Mouse (Mus musculus) left cerebral cortex, postnatal 36 days (tissue): ENCODE data around the gene Med25. TPM values are rescaled to one million over a fixed set of nuclear protein-coding genes. Genes with fewer than 3 reads are reported as not detected.
A peak's percentile ranks its signal among the peaks of the same experiment; 100 is the strongest.
"Not testable (repeated sequence)": the region's sequence is repeated elsewhere in the genome, so short reads cannot be mapped to it uniquely, and the experiment has no call there.

Experiments
- DNase-seq, 2 experiments: peaks; one replicate each; pipeline ENCODE4 v3.0.0; 2021 to 2022; ENCODE audit warnings: low spot score in 2 of 2, mixed read lengths in 1 of 2
- intact Hi-C: fragments of 180-260 bp; cut with DNase I; formaldehyde crosslinking; loops from one replicate; pipeline ENCODE4 v1.15.1; 2025
- total RNA-seq, 2 experiments: library from RNA; stranded (reverse); gene quantifications; 2 replicates each; pipeline ENCODE4 v1.2.3; 2021

Gene Med25
- total RNA-seq, 2 experiments from 2014 or later: 91.7 to 98.1 TPM

- DNase-seq: peak; percentile 89 to 93
- intact Hi-C loops: no loop called here
Observed at GRCm38 (mm10) chr7:44895593-44896434, 3.3 kb upstream of the Med25 start, which contains the start of gene Fuz. Fuz (plus strand) TSS chr7:44896079.

GRCm38 (mm10) chr7:44895206-44895592 lies 2.7 kb upstream of the Med25 start:
- DNase-seq: no peak
- intact Hi-C loops: no loop called here

GRCm38 (mm10) chr7:44894175-44894574 lies 1.7 kb upstream of the Med25 start:
- intact Hi-C loops: no loop called here
- no peak for DNase-seq

- intact Hi-C loops: no loop called here
- DNase-seq: no peak
Observed at GRCm38 (mm10) chr7:44893197-44893596, 685 bp upstream of the Med25 start.

GRCm38 (mm10) chr7:44891611-44892010 lies 901 bp downstream of the Med25 start:
- DNase-seq: no peak
- intact Hi-C loops: loop anchor here (2.0 kb wide), 1 partner anchor 21 kb away; no protein-coding TSS in a partner anchor

GRCm38 (mm10) chr7:44890737-44891136 lies 1.8 kb downstream of the Med25 start:
- intact Hi-C loops: loop anchor here (2.0 kb wide), 1 partner anchor 20 kb away; no protein-coding TSS in a partner anchor
- no peak for DNase-seq

GRCm38 (mm10) chr7:44890180-44890579 lies 2.3 kb downstream of the Med25 start:
- intact Hi-C loops: loop anchor here (2.0 kb wide), 1 partner anchor 19 kb away; no protein-coding TSS in a partner anchor

GRCm38 (mm10) chr7:44888256-44889105 lies 4.0 kb downstream of the Med25 start:
- intact Hi-C loops: no loop called here
- DNase-seq: no peak

More at GRCm38 (mm10) chr7:44890180-44890579, 2.3 kb downstream of the Med25 start:
- no peak for DNase-seq

- intact Hi-C loops: no loop called here
- DNase-seq: no peak
Observed at GRCm38 (mm10) chr7:44886964-44887363, 5.5 kb downstream of the Med25 start.

GRCm38 (mm10) chr7:44884637-44885036 lies 7.9 kb downstream of the Med25 start:
- intact Hi-C loops: no loop called here
- DNase-seq: no peak

GRCm38 (mm10) chr7:44883036-44883435 lies 9.5 kb downstream of the Med25 start:
- no peak for DNase-seq
- intact Hi-C loops: no loop called here

- no peak for DNase-seq
- intact Hi-C loops: no loop called here
Observed at GRCm38 (mm10) chr7:44877833-44878232, 14.7 kb downstream of the Med25 start.

GRCm38 (mm10) chr7:44871774-44872173 lies 20.7 kb downstream of the Med25 start:
- intact Hi-C loops: loop anchor here (2.0 kb wide), 1 partner anchor 19 kb away; no protein-coding TSS in a partner anchor
- not testable (repeated sequence) for DNase-seq

GRCm38 (mm10) chr7:44871181-44871580 lies 21.3 kb downstream of the Med25 start:
- intact Hi-C loops: loop anchor here (2.0 kb wide), 1 partner anchor 20 kb away; no protein-coding TSS in a partner anchor
- DNase-seq: no peak

- intact Hi-C loops: loop anchor here (2.0 kb wide), 1 partner anchor 20 kb away; no protein-coding TSS in a partner anchor
Observed at GRCm38 (mm10) chr7:44870614-44871013, 21.9 kb downstream of the Med25 start.

GRCm38 (mm10) chr7:44869697-44870528 lies 22.6 kb downstream of the Med25 start, which contains the start of gene Ptov1:
Ptov1 (minus strand) TSS chr7:44869788.
- intact Hi-C loops: loop anchor here (1.0 to 2.0 kb wide), 2 partner anchors 21 kb away; partner anchors contain the start of gene Tbc1d17
- peak; percentile 95 for DNase-seq

More at GRCm38 (mm10) chr7:44870614-44871013, 21.9 kb downstream of the Med25 start:
- no peak for DNase-seq

GRCm38 (mm10) chr7:44868919-44869696 lies 23.4 kb downstream of the Med25 start:
- peak in 1 of 2 experiments; percentile 69 for DNase-seq
- intact Hi-C loops: loop anchor here (1.0 kb wide), 1 partner anchor 20 kb away; the partner anchor contains the start of gene Tbc1d17

GRCm38 (mm10) chr7:44868465-44868864 lies 24.0 kb downstream of the Med25 start:
- DNase-seq: no peak
- intact Hi-C loops: no loop called here
